In the genomic region with DNA sequence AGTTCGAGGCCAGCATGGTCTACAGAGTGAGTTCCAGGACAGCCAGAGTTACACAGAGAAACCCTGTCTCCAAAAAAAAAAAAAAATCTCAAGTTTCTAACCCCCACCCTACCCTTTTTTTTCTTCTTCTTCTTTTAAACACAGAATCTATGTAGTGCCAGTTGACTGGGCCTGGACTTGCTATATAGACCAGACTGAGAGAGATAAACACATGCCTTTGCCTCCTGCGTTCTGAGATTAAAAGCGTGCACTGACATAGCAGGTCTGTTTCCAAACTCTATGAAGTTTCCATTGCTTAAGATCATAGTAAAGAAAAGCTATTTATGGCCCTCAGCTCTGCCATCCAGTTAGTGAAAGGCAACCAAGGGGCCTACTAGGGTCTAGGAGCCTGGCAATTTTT, we compare ENCODE assay signal across 12 mouse cellular contexts. TPM values are rescaled to one million over a fixed set of nuclear protein-coding genes. Genes with fewer than 3 reads are reported as not detected.
A peak's percentile ranks its signal among the peaks of the same experiment; 100 is the strongest.
DNase-seq lines count a peak whose midpoint lies in the region; ATAC-seq and TF ChIP-seq lines count a peak whose summit lies in the region.
"Had no signal": no experiment of that assay in that cellular context is flagged by ENCODE, and none has a peak within 500 bp of the region (broad histone marks: within the 10 kb centered on the region; RNA-seq: fewer than 3 reads in every experiment).

No protein-coding gene starts in this region.

- DNase-seq in forebrain, embryonic 10.5 days (ENCODE audit: extremely low spot score, low spot score): no peak
- no peak for DNase-seq in lung, embryonic 14.5 days
- DNase-seq in lung, adult 2 months: no peak
- peak; percentile 64 to 68 (median 67) for DNase-seq in liver, embryonic 14.5 days (ENCODE audit: low read depth in 3 of 3, low spot score in 3 of 3)
- no peak for DNase-seq in ovary, adult 18-20 months (ENCODE audit: low spot score)
- DNase-seq in yolk sac, embryonic 10.5 days (ENCODE audit: low spot score): no peak
- DNase-seq: cerebellum, postnatal 36 days; kidney, adult 9 months had no signal

- over 99% methylated on average over 3 of the region's 3 CpGs for WGBS in forebrain, embryonic 12.5 days
- 91% methylated on average over 3 of the region's 3 CpGs for WGBS in forebrain, embryonic 10.5 days
- whole genome bisulfite sequencing in lung, embryonic 14.5 days: 88% methylated on average over 3 of the region's 3 CpGs
- WGBS in lung, adult 2 months: 90% methylated on average over 3 of the region's 3 CpGs
- WGBS in liver, embryonic 14.5 days (ENCODE audit: insufficient replicate concordance): 37% methylated on average over 3 of the region's 3 CpGs
- 98% methylated on average over 3 of the region's 3 CpGs for WGBS in neural tube, embryonic 15.5 days

- H3K27ac ChIP-seq in forebrain, embryonic 12.5 days: no peak overlapping the region
- H3K27ac ChIP-seq in forebrain, embryonic 10.5 days: no peak overlapping the region
- no peak overlapping the region for H3K27ac ChIP-seq in lung, embryonic 14.5 days (ENCODE audit: low read depth)
- peak overlapping the region; percentile 69 for H3K27ac ChIP-seq in liver, embryonic 14.5 days
- no peak overlapping the region for H3K27ac ChIP-seq in neural tube, embryonic 15.5 days (replicated peaks)
- H3K27ac ChIP-seq: left cerebral cortex, adult 2 months; macrophage had no signal

- no peak for TF ChIP-seq POLR2A in lung, adult 2 months (IDR thresholded peaks at IDR 0.05; ENCODE audit: borderline replicate concordance, extremely low read depth, low read depth, low read length)

- no peak overlapping the region for H3K9ac ChIP-seq in forebrain, embryonic 12.5 days
- no peak overlapping the region for H3K9ac ChIP-seq in lung, embryonic 14.5 days
- peak overlapping the region; percentile 68 for H3K9ac ChIP-seq in liver, embryonic 14.5 days (replicated peaks)
- no peak overlapping the region for H3K9ac ChIP-seq in neural tube, embryonic 15.5 days (replicated peaks)

- ATAC-seq in forebrain, embryonic 12.5 days (ENCODE audit: low FRiP score): no peak
- no peak for ATAC-seq in lung, embryonic 14.5 days (ENCODE audit: insufficient read depth)
- peak; percentile 38 for ATAC-seq in liver, embryonic 14.5 days (ENCODE audit: insufficient read depth)
- no peak for ATAC-seq in neural tube, embryonic 15.5 days (ENCODE audit: low FRiP score)

- H3K4me3 ChIP-seq in forebrain, embryonic 12.5 days (replicated peaks): no peak overlapping the region
- H3K4me3 ChIP-seq in forebrain, embryonic 10.5 days: no peak overlapping the region
- peak overlapping the region; percentile 6; the same call in 1 of the 2 replicates for H3K4me3 ChIP-seq in lung, embryonic 14.5 days (ENCODE audit: low read depth, low read length)
- no peak overlapping the region for H3K4me3 ChIP-seq in lung, adult 2 months (replicated peaks; ENCODE audit: extremely low read depth, low read depth, low read length)
- H3K4me3 ChIP-seq in liver, embryonic 14.5 days (ENCODE audit: insufficient read depth in 1 of 2, low read depth in 2 of 2, low read length in 2 of 2): peak overlapping the region; percentile 53 to 84; a peak in 3 of 4 replicates
- H3K4me3 ChIP-seq in neural tube, embryonic 15.5 days (replicated peaks): no peak overlapping the region

- TF ChIP-seq CTCF in lung, embryonic 14.5 days (IDR thresholded peaks at IDR 0.05; ENCODE audit: low read depth): no peak
- TF ChIP-seq CTCF in lung, adult 2 months (IDR thresholded peaks at IDR 0.05; ENCODE audit: insufficient read depth, low read length): no peak
- no peak for TF ChIP-seq CTCF in liver, embryonic 14.5 days (IDR thresholded peaks at IDR 0.05; ENCODE audit: low read depth)

- no peaks in the 10 kb centered on the region for H3K27me3 ChIP-seq in forebrain, embryonic 12.5 days
- no peaks in the 10 kb centered on the region for H3K27me3 ChIP-seq in forebrain, embryonic 10.5 days (ENCODE audit: poor library complexity, severe bottlenecking)
- H3K27me3 ChIP-seq in lung, embryonic 14.5 days (ENCODE audit: insufficient read depth, low read length): no peaks in the 10 kb centered on the region
- H3K27me3 ChIP-seq in liver, embryonic 14.5 days (ENCODE audit: control insufficient read depth, insufficient read depth, low read length): no peaks in the 10 kb centered on the region
- H3K27me3 ChIP-seq in neural tube, embryonic 15.5 days (replicated peaks): no peaks in the 10 kb centered on the region

- H3K9me3 ChIP-seq in forebrain, embryonic 12.5 days: no peaks in the 10 kb centered on the region
- H3K9me3 ChIP-seq in forebrain, embryonic 10.5 days: no peaks in the 10 kb centered on the region
- H3K9me3 ChIP-seq in lung, embryonic 14.5 days (ENCODE audit: low read depth, low read length): no peaks in the 10 kb centered on the region
- no peaks in the 10 kb centered on the region for H3K9me3 ChIP-seq in liver, embryonic 14.5 days (ENCODE audit: control insufficient read depth, low read length)
- H3K9me3 ChIP-seq in neural tube, embryonic 15.5 days (replicated peaks): no peaks in the 10 kb centered on the region

- H3K4me1 ChIP-seq in forebrain, embryonic 12.5 days: peaks cover 15% of the 10 kb centered on the region
- peaks cover 17% of the 10 kb centered on the region for H3K4me1 ChIP-seq in forebrain, embryonic 10.5 days
- H3K4me1 ChIP-seq in lung, embryonic 14.5 days (ENCODE audit: insufficient read depth): 0 out of 2 replicates have a peak, but pooled peaks cover 5% of the 10 kb centered on the region
- H3K4me1 ChIP-seq in lung, adult 2 months (ENCODE audit: control insufficient read depth, insufficient read depth, low read length): 0 out of 2 replicates have a peak, but pooled peaks cover 4% of the 10 kb centered on the region
- peaks cover 8 to 25% of the 10 kb centered on the region in 2 experiments; a peak in 3 of 4 replicates for H3K4me1 ChIP-seq in liver, embryonic 14.5 days (replicated peaks; ENCODE audit: control insufficient read depth in 2 of 2, insufficient read depth in 2 of 2, low read length in 1 of 2)
- peaks cover 18% of the 10 kb centered on the region for H3K4me1 ChIP-seq in neural tube, embryonic 15.5 days

- peaks cover 18% of the 10 kb centered on the region; the same call in 1 of the 2 replicates for H3K36me3 ChIP-seq in forebrain, embryonic 12.5 days (replicated peaks)
- peaks cover 45% of the 10 kb centered on the region for H3K36me3 ChIP-seq in forebrain, embryonic 10.5 days (replicated peaks)
- H3K36me3 ChIP-seq in lung, embryonic 14.5 days (ENCODE audit: insufficient read depth): peaks cover 9% of the 10 kb centered on the region; the same call in 1 of the 2 replicates
- H3K36me3 ChIP-seq in liver, embryonic 14.5 days (replicated peaks; ENCODE audit: control insufficient read depth, insufficient read depth, low read depth): peaks cover 10% of the 10 kb centered on the region
- peaks cover 4% of the 10 kb centered on the region; the same call in 1 of the 2 replicates for H3K36me3 ChIP-seq in neural tube, embryonic 15.5 days

- H3K4me2 ChIP-seq in forebrain, embryonic 12.5 days: peak overlapping the region; percentile 33; the same call in 1 of the 2 replicates
- peak overlapping the region; percentile 24 for H3K4me2 ChIP-seq in lung, embryonic 14.5 days
- H3K4me2 ChIP-seq in liver, embryonic 14.5 days (ENCODE audit: low read depth): peak overlapping the region; percentile 75
- peak overlapping the region; percentile 81 for H3K4me2 ChIP-seq in neural tube, embryonic 15.5 days

- TF ChIP-seq EP300 in liver, embryonic 14.5 days (IDR thresholded peaks at IDR 0.05; ENCODE audit: low read depth): peak; percentile 76

RNA-seq across cellular contexts. Expression of a gene that starts 1.7 kb away (rescaled TPM):
- 42.8 and 51.9 TPM in 2 replicates for polyA plus RNA-seq in forebrain, embryonic 12.5 days (2016; fragmentation: Nextera tagmentation; extraction: Ambion mirVana)
- polyA plus RNA-seq in forebrain, embryonic 10.5 days (2016; fragmentation: Nextera tagmentation; extraction: Ambion mirVana): 34.6 and 36.6 TPM in 2 replicates
- 41.1 and 50.0 TPM in 2 replicates for polyA plus RNA-seq in lung, embryonic 14.5 days (2014; fragmentation: Nextera tagmentation; extraction: Ambion mirVana)
- polyA plus RNA-seq in lung, adult 2 months (2012; rRNA removed): 53.6 and 65.0 TPM in 2 replicates
- 11.2 and 11.3 TPM in 2 replicates for polyA plus RNA-seq in liver, embryonic 14.5 days (2012; rRNA removed)
- 12.0 and 13.7 TPM in 2 replicates for polyA plus RNA-seq in liver, embryonic 14.5 days (2014; fragmentation: Nextera tagmentation; extraction: Ambion mirVana)
- 32.9 and 35.8 TPM in 2 replicates for polyA plus RNA-seq in neural tube, embryonic 15.5 days (2015; fragmentation: Nextera tagmentation; extraction: Ambion mirVana)

RNA-seq across cellular contexts. Expression of a gene that starts 10.8 kb away (rescaled TPM):
- polyA plus RNA-seq in forebrain, embryonic 12.5 days (2016; fragmentation: Nextera tagmentation; extraction: Ambion mirVana): 81.8 TPM in 2 replicates
- polyA plus RNA-seq in forebrain, embryonic 10.5 days (2016; fragmentation: Nextera tagmentation; extraction: Ambion mirVana): 95.4 and 99.6 TPM in 2 replicates
- 61.6 and 71.6 TPM in 2 replicates for polyA plus RNA-seq in lung, embryonic 14.5 days (2014; fragmentation: Nextera tagmentation; extraction: Ambion mirVana)
- 59.7 and 65.3 TPM in 2 replicates for polyA plus RNA-seq in lung, adult 2 months (2012; rRNA removed)
- polyA plus RNA-seq in liver, embryonic 14.5 days (2012; rRNA removed): 116 and 138 TPM in 2 replicates
- 169 and 176 TPM in 2 replicates for polyA plus RNA-seq in liver, embryonic 14.5 days (2014; fragmentation: Nextera tagmentation; extraction: Ambion mirVana)
- polyA plus RNA-seq in neural tube, embryonic 15.5 days (2015; fragmentation: Nextera tagmentation; extraction: Ambion mirVana): 91.4 and 101 TPM in 2 replicates

RNA-seq across cellular contexts. Expression of a gene that starts 18.3 kb away (rescaled TPM):
- not detected in 2 replicates for polyA plus RNA-seq in forebrain, embryonic 12.5 days (2016; fragmentation: Nextera tagmentation; extraction: Ambion mirVana)
- not detected in 2 replicates for polyA plus RNA-seq in forebrain, embryonic 10.5 days (2016; fragmentation: Nextera tagmentation; extraction: Ambion mirVana)
- polyA plus RNA-seq in lung, embryonic 14.5 days (2014; fragmentation: Nextera tagmentation; extraction: Ambion mirVana): not detected in 2 replicates
- not detected in 2 replicates for polyA plus RNA-seq in lung, adult 2 months (2012; rRNA removed)
- 0.04 TPM in 1 of 2 replicates, not detected in the other for polyA plus RNA-seq in liver, embryonic 14.5 days (2012; rRNA removed)
- not detected in 2 replicates for polyA plus RNA-seq in liver, embryonic 14.5 days (2014; fragmentation: Nextera tagmentation; extraction: Ambion mirVana)
- polyA plus RNA-seq in neural tube, embryonic 15.5 days (2015; fragmentation: Nextera tagmentation; extraction: Ambion mirVana): 0.29 TPM in 1 of 2 replicates, not detected in the other
- polyA plus RNA-seq: macrophage had no signal

RNA-seq across cellular contexts. Expression of a gene that starts 18.8 kb away (rescaled TPM):
- 1.5 and 2.1 TPM in 2 replicates for polyA plus RNA-seq in forebrain, embryonic 12.5 days (2016; fragmentation: Nextera tagmentation; extraction: Ambion mirVana)
- 1.1 and 1.9 TPM in 2 replicates for polyA plus RNA-seq in forebrain, embryonic 10.5 days (2016; fragmentation: Nextera tagmentation; extraction: Ambion mirVana)
- 18.9 and 19.8 TPM in 2 replicates for polyA plus RNA-seq in lung, embryonic 14.5 days (2014; fragmentation: Nextera tagmentation; extraction: Ambion mirVana)
- polyA plus RNA-seq in lung, adult 2 months (2012; rRNA removed): 47.8 and 63.7 TPM in 2 replicates
- polyA plus RNA-seq in liver, embryonic 14.5 days (2012; rRNA removed): 5.3 and 5.5 TPM in 2 replicates
- 9.4 and 12.0 TPM in 2 replicates for polyA plus RNA-seq in liver, embryonic 14.5 days (2014; fragmentation: Nextera tagmentation; extraction: Ambion mirVana)
- 1.3 and 5.3 TPM in 2 replicates for polyA plus RNA-seq in neural tube, embryonic 15.5 days (2015; fragmentation: Nextera tagmentation; extraction: Ambion mirVana)

RNA-seq across cellular contexts. Expression of a gene that starts 36.0 kb away (rescaled TPM):
- 4.9 and 6.3 TPM in 2 replicates for polyA plus RNA-seq in forebrain, embryonic 12.5 days (2016; fragmentation: Nextera tagmentation; extraction: Ambion mirVana)
- polyA plus RNA-seq in forebrain, embryonic 10.5 days (2016; fragmentation: Nextera tagmentation; extraction: Ambion mirVana): 3.8 and 4.4 TPM in 2 replicates
- polyA plus RNA-seq in lung, embryonic 14.5 days (2014; fragmentation: Nextera tagmentation; extraction: Ambion mirVana): 23.5 and 24.8 TPM in 2 replicates
- polyA plus RNA-seq in lung, adult 2 months (2012; rRNA removed): 163 and 178 TPM in 2 replicates
- polyA plus RNA-seq in liver, embryonic 14.5 days (2012; rRNA removed): 71.5 and 90.6 TPM in 2 replicates
- polyA plus RNA-seq in liver, embryonic 14.5 days (2014; fragmentation: Nextera tagmentation; extraction: Ambion mirVana): 68.8 and 75.7 TPM in 2 replicates
- 9.6 and 13.8 TPM in 2 replicates for polyA plus RNA-seq in neural tube, embryonic 15.5 days (2015; fragmentation: Nextera tagmentation; extraction: Ambion mirVana)

Comparison
In these comparisons a context has a peak if more than half of its experiments do, and no peak if none do; other contexts are left out.
1. H3K4me3 ChIP-seq: peak in lung, embryonic 14.5 days (single experiment) and liver, embryonic 14.5 days (2 of 2); none in forebrain, embryonic 12.5 days (single experiment), forebrain, embryonic 10.5 days (single experiment), lung, adult 2 months (single experiment) and neural tube, embryonic 15.5 days (single experiment).
2. H3K4me2 ChIP-seq: peak in every context shown above with its lines; median percentile 81 in neural tube, embryonic 15.5 days; 75 in liver, embryonic 14.5 days; 33 in forebrain, embryonic 12.5 days; 24 in lung, embryonic 14.5 days.
3. DNase-seq: peak in liver, embryonic 14.5 days (3 of 3); none in forebrain, embryonic 10.5 days (single experiment), lung, embryonic 14.5 days (single experiment), lung, adult 2 months (single experiment), ovary, adult 18-20 months (single experiment) and yolk sac, embryonic 10.5 days (single experiment).